Mouse (Mus musculus) kidney, embryonic 16.5 days (tissue): ENCODE data around the gene Tigd3. TPM values are rescaled to one million over a fixed set of nuclear protein-coding genes. Genes with fewer than 3 reads are reported as not detected.

Experiments used
- ATAC-seq: fragments of 200-750 bp; cut with Nextera tagmentation; 2 replicates; pipeline ENCODE4 v1.8.0; 2017; ENCODE audit warnings: moderate TSS enrichment; ENCODE audit not compliant: low FRiP score, low TSS enrichment
- H3K27ac ChIP-seq: fragments of 300-500 bp; sonication (generic); 2 replicates; pipeline ENCODE4 v1.5.1; 2014; ENCODE audit warnings: low read length
- H3K27me3 ChIP-seq: fragments of 300-500 bp; sonication (generic); 2 replicates; pipeline ENCODE4 v1.6.1; 2014; ENCODE audit warnings: low read length, control low read depth, mixed read lengths; ENCODE audit not compliant: insufficient read depth
- H3K36me3 ChIP-seq: fragments of 300-500 bp; sonication (generic); 2 replicates; pipeline ENCODE4 v1.6.1; 2014; ENCODE audit warnings: low read length, control low read depth, mixed read lengths; ENCODE audit not compliant: insufficient read depth
- H3K4me1 ChIP-seq: fragments of 300-500 bp; sonication (generic); 2 replicates; pipeline ENCODE4 v1.6.1; 2014; ENCODE audit warnings: low read length, control low read depth, mixed read lengths; ENCODE audit not compliant: insufficient read depth
- H3K4me2 ChIP-seq: fragments of 300-500 bp; sonication (generic); replicated peaks from 2 replicates; pipeline ENCODE4 v1.6.1; 2014; ENCODE audit warnings: low read depth, low read length
- H3K4me3 ChIP-seq: fragments of 300-500 bp; sonication (generic); 2 replicates; pipeline ENCODE4 v1.5.1; 2014; ENCODE audit warnings: mild to moderate bottlenecking, low read length
- H3K9ac ChIP-seq: fragments of 300-500 bp; sonication (generic); replicated peaks from 2 replicates; pipeline ENCODE4 v1.6.1; 2014; ENCODE audit warnings: low read length
- H3K9me3 ChIP-seq: fragments of 300-500 bp; sonication (generic); 2 replicates; pipeline ENCODE4 v1.6.1; 2016; ENCODE audit warnings: low read length, control low read depth
- WGBS: fragments of 180-500 bp; shearing (Covaris S2); extraction: QIAGEN DNeasy Blood & Tissue Kit; methylation state at CpG from one replicate; pipeline ENCODE4 v1.1.7; 2014; 5-methylcytosine and 5-hydroxymethylcytosine counted together
- polyA plus RNA-seq: library from polyadenylated mRNA; unstranded; fragments of >200 nt; fragmentation: Nextera tagmentation; extraction: Ambion mirVana; gene quantifications from 2 replicates; pipeline ENCODE4 v1.2.1, GENCODE M21; 2015

Tigd3 gene
- polyA plus RNA-seq, 1 experiment from 2014 or later: 3.7 TPM

GRCm38 (mm10) chr19:5935691-5936090, 41.7 kb upstream of the Tigd3 start:
- Histone ChIP-seq H3K4me1 (peaks cover 49% of the 10 kb centered on the region), H3K27me3 (no peaks in the 10 kb centered on the region), H3K4me2 (0 out of 2 replicates have a peak overlapping the region, but pooled peaks have one; percentile 17), H3K9me3 (no peaks in the 10 kb centered on the region), H3K27ac (peak overlapping the region; percentile 67), H3K36me3 (no peaks in the 10 kb centered on the region), H3K4me3 (no peak overlapping the region), H3K9ac (no peak overlapping the region; the same call in 1 of the 2 replicates)
- WGBS: 41% methylated on average over 5 of the region's 5 CpGs
- ATAC-seq: peak; percentile 47; the same call in 1 of the 2 replicates

- peaks cover 49% of the 10 kb centered on the region for H3K4me1 ChIP-seq
- no peaks in the 10 kb centered on the region for H3K9me3 ChIP-seq
- no peak overlapping the region for H3K4me3 ChIP-seq
- no peaks in the 10 kb centered on the region for H3K27me3 ChIP-seq
- H3K4me2 ChIP-seq: 0 out of 2 replicates have a peak overlapping the region, but pooled peaks have one; percentile 17
- peak overlapping the region; percentile 39 for H3K9ac ChIP-seq
- 7% methylated on average over 3 of the region's 3 CpGs for WGBS
- H3K27ac ChIP-seq: peak overlapping the region; percentile 67
- H3K36me3 ChIP-seq: no peaks in the 10 kb centered on the region
- ATAC-seq: peak; percentile 91
Observed at GRCm38 (mm10) chr19:5935266-5935665, 41.3 kb upstream of the Tigd3 start.

- Histone ChIP-seq H3K27me3 (no peaks in the 10 kb centered on the region), H3K9ac (peak overlapping the region; percentile 2; the same call in 1 of the 2 replicates), H3K4me1 (peaks cover 52% of the 10 kb centered on the region), H3K27ac (peak overlapping the region; percentile 92), H3K9me3 (no peaks in the 10 kb centered on the region), H3K4me2 (peak overlapping the region; percentile 26), H3K4me3 (no peak overlapping the region), H3K36me3 (no peaks in the 10 kb centered on the region)
- ATAC-seq: peak; percentile 78
- 19% methylated on average over 14 of the region's 14 CpGs for WGBS
Observed at GRCm38 (mm10) chr19:5929634-5930596, 36.0 kb upstream of the Tigd3 start.

- peaks cover 54% of the 10 kb centered on the region for H3K4me1 ChIP-seq
- no peaks in the 10 kb centered on the region for H3K27me3 ChIP-seq
- ATAC-seq: no peak
- H3K4me3 ChIP-seq: no peak overlapping the region
- 42% methylated on average over 3 of the region's 3 CpGs for WGBS
- peak overlapping the region; percentile 92 for H3K27ac ChIP-seq
- no peak overlapping the region; the same call in 1 of the 2 replicates for H3K9ac ChIP-seq
- no peak overlapping the region for H3K4me2 ChIP-seq
- no peaks in the 10 kb centered on the region for H3K9me3 ChIP-seq
- H3K36me3 ChIP-seq: no peaks in the 10 kb centered on the region
Observed at GRCm38 (mm10) chr19:5928546-5928945, 34.6 kb upstream of the Tigd3 start.

GRCm38 (mm10) chr19:5928104-5928503, 34.2 kb upstream of the Tigd3 start:
- H3K4me3 ChIP-seq: no peak overlapping the region
- peaks cover 58% of the 10 kb centered on the region for H3K4me1 ChIP-seq
- no peaks in the 10 kb centered on the region for H3K27me3 ChIP-seq
- WGBS: 57% methylated on average over 6 of the region's 6 CpGs
- no peaks in the 10 kb centered on the region for H3K9me3 ChIP-seq
- no peak for ATAC-seq
- H3K9ac ChIP-seq: no peak overlapping the region; the same call in 1 of the 2 replicates
- peak overlapping the region; percentile 92; the same call in 1 of the 2 replicates for H3K27ac ChIP-seq
- no peak overlapping the region for H3K4me2 ChIP-seq
- no peaks in the 10 kb centered on the region for H3K36me3 ChIP-seq

- H3K36me3 ChIP-seq: no peaks in the 10 kb centered on the region
- no peaks in the 10 kb centered on the region for H3K27me3 ChIP-seq
- no peak overlapping the region for H3K4me3 ChIP-seq
- no peak for ATAC-seq
- H3K9me3 ChIP-seq: no peaks in the 10 kb centered on the region
- 49% methylated on average over 8 of the region's 8 CpGs for WGBS
- H3K4me2 ChIP-seq: no peak overlapping the region
- peaks cover 64% of the 10 kb centered on the region for H3K4me1 ChIP-seq
- peak overlapping the region; percentile 57; the same call in 1 of the 2 replicates for H3K27ac ChIP-seq
- H3K9ac ChIP-seq: no peak overlapping the region
Observed at GRCm38 (mm10) chr19:5927532-5927931, 33.6 kb upstream of the Tigd3 start.

- WGBS: 61% methylated on average over 11 of the region's 11 CpGs
Observed at GRCm38 (mm10) chr19:5927026-5927425, 33.1 kb upstream of the Tigd3 start.

GRCm38 (mm10) chr19:5925311-5925855, 31.4 kb upstream of the Tigd3 start:
- Histone ChIP-seq H3K4me3 (peak overlapping the region; percentile 75), H3K9me3 (no peaks in the 10 kb centered on the region), H3K9ac (peak overlapping the region; percentile 84), H3K4me2 (peak overlapping the region; percentile 91), H3K4me1 (peaks cover 68% of the 10 kb centered on the region), H3K36me3 (no peaks in the 10 kb centered on the region), H3K27ac (peak overlapping the region; percentile 86), H3K27me3 (no peaks in the 10 kb centered on the region)
- WGBS: 32% methylated on average over 11 of the region's 11 CpGs
- no peak for ATAC-seq

More at GRCm38 (mm10) chr19:5927026-5927425, 33.1 kb upstream of the Tigd3 start:
- Histone ChIP-seq H3K4me1 (peaks cover 69% of the 10 kb centered on the region), H3K4me2 (no peak overlapping the region), H3K27me3 (no peaks in the 10 kb centered on the region), H3K9ac (no peak overlapping the region), H3K27ac (peak overlapping the region; percentile 57; the same call in 1 of the 2 replicates), H3K9me3 (no peaks in the 10 kb centered on the region), H3K36me3 (no peaks in the 10 kb centered on the region), H3K4me3 (no peak overlapping the region)
- no peak for ATAC-seq

GRCm38 (mm10) chr19:5924713-5925093, 30.8 kb upstream of the Tigd3 start, which contains the start of gene Cdc42ep2:
TSS of gene Cdc42ep2 (minus strand) at chr19:5924816.
- WGBS: under 1% methylated on average over 18 of the region's 18 CpGs
- ATAC-seq: peak; percentile 94
- peak within 1 kb of the TSS; percentile 75 for H3K4me3 ChIP-seq
- peak within 1 kb of the TSS; percentile 84 for H3K9ac ChIP-seq
- peak within 1 kb of the TSS; percentile 91 for H3K4me2 ChIP-seq
- no peaks in the 10 kb centered on the region for H3K9me3 ChIP-seq
- H3K27me3 ChIP-seq: no peaks in the 10 kb centered on the region
- H3K4me1 ChIP-seq: peaks cover 62% of the 10 kb centered on the region
- H3K36me3 ChIP-seq: no peaks in the 10 kb centered on the region
- peak within 1 kb of the TSS; percentile 86 for H3K27ac ChIP-seq
